In genomic region chr13:5704991-5705390, GRCm38 (mm10) we compare ENCODE assay signal across 23 mouse cellular contexts.
DNase-seq lines count a peak whose midpoint lies in the region; ATAC-seq and TF ChIP-seq lines count a peak whose summit lies in the region.
"Had no signal": no experiment of that assay in that cellular context is flagged by ENCODE, and none has a peak within 500 bp of the region (broad histone marks: within the 10 kb centered on the region; RNA-seq: fewer than 3 reads in every experiment).

No protein-coding gene starts in this region.

- no peaks in the 10 kb centered on the region for H3K27me3 ChIP-seq in CH12.LX (replicated peaks)
- no peaks in the 10 kb centered on the region for H3K27me3 ChIP-seq in splenic B cell, adult 2 months (ENCODE audit: control insufficient read depth, insufficient read depth, low read length, poor library complexity, severe bottlenecking)
- H3K27me3 ChIP-seq: embryonic facial prominence, embryonic 15.5 days; heart, embryonic 15.5 days; hindbrain, embryonic 13.5 days had no signal

- TF ChIP-seq RAD21 in CH12.LX (IDR thresholded peaks at IDR 0.05; ENCODE audit: low read depth, low read length) = no peak

- dilution Hi-C loops in CH12.LX (cut with MboI; ENCODE audit: extremely low pct_ligation_motif_present, extremely low pct_unique_long_range_greater_than_20kb, low sequenced_read_pairs) = no loop called here

- H3K4me2 ChIP-seq in CH12.LX (ENCODE audit: insufficient read depth, low read depth, poor library complexity, severe bottlenecking) = peak overlapping the region; percentile 56
- H3K4me2 ChIP-seq: embryonic facial prominence, embryonic 15.5 days; heart, embryonic 11.5 days; heart, embryonic 15.5 days; hindbrain, embryonic 13.5 days had no signal

- H3K36me3 ChIP-seq in CH12.LX (replicated peaks in 1 of 2; ENCODE audit: control insufficient read depth in 1 of 2, insufficient read depth in 1 of 2, low read length in 1 of 2) = no peaks in the 10 kb centered on the region
- no peaks in the 10 kb centered on the region for H3K36me3 ChIP-seq in splenic B cell, adult 2 months (ENCODE audit: control insufficient read depth, insufficient read depth, low read length, poor library complexity, severe bottlenecking)
- H3K36me3 ChIP-seq: embryonic facial prominence, embryonic 15.5 days; forebrain, embryonic 10.5 days; heart, embryonic 15.5 days; hindbrain, embryonic 13.5 days had no signal

- no peaks in the 10 kb centered on the region for H3K79me2 ChIP-seq in CH12.LX (replicated peaks; ENCODE audit: control insufficient read depth, extremely low read depth, insufficient read depth, poor library complexity, severe bottlenecking)

- peak; percentile 21; the same call in 1 of the 2 replicates for TF ChIP-seq EP300 in CH12.LX (IDR thresholded peaks at IDR 0.05; ENCODE audit: low read length)

- H3K9ac ChIP-seq in CH12.LX (ENCODE audit: insufficient read depth, low read depth) = peak overlapping the region; percentile 39; the same call in 1 of the 2 replicates
- H3K9ac ChIP-seq: embryonic facial prominence, embryonic 15.5 days; heart, embryonic 15.5 days; hindbrain, embryonic 13.5 days had no signal

- H3K9me3 ChIP-seq in CH12.LX (replicated peaks; ENCODE audit: low read length) = no peaks in the 10 kb centered on the region
- H3K9me3 ChIP-seq: embryonic facial prominence, embryonic 15.5 days; forebrain, embryonic 10.5 days; heart, embryonic 15.5 days; hindbrain, embryonic 13.5 days had no signal

- no peak for TF ChIP-seq POLR2A in CH12.LX (IDR thresholded peaks at IDR 0.05; ENCODE audit: low read depth, low read length)

- in situ Hi-C loops in CH12.LX (cut with MboI; ENCODE audit: low pct_ligation_motif_present, low pct_unique_long_range_greater_than_20kb, low sequenced_read_pairs) = no loop called here

- H3K4me3 ChIP-seq in CH12.LX (replicated peaks in 1 of 3; ENCODE audit: low read depth in 2 of 3, low read length in 2 of 3, poor library complexity in 1 of 3) = no peak overlapping the region
- H3K4me3 ChIP-seq: embryonic facial prominence, embryonic 15.5 days; erythroblast, embryonic 14.5 days; forebrain, embryonic 10.5 days; heart, adult 2 months; heart, embryonic 15.5 days; hindbrain, embryonic 13.5 days had no signal

- DNase-seq in 416B (ENCODE audit: low read depth) (peak; percentile 29), CH12.LX (ENCODE audit: extremely low read depth) (peak; percentile 19)
- peak; percentile 28 for DNase-seq in splenic B cell, adult 2 months (ENCODE audit: low read depth, low spot score)
- DNase-seq in testis, postnatal 10 days (ENCODE audit: low spot score) = no peak
- no peak for DNase-seq in gastrocnemius, adult 18-20 months (ENCODE audit: low spot score)
- no peak for DNase-seq in heart, adult 18-20 months
- DNase-seq: adrenal gland, postnatal 14 days; cerebellum, adult 18-20 months; cerebellum, postnatal 14 days; embryo, embryonic 11 days; gastrocnemius, postnatal 10 days; heart, adult 2 months; heart, postnatal 14 days had no signal

- TF ChIP-seq CTCF in CH12.LX (conservative IDR thresholded peaks at IDR 0.05 in 1 of 2, IDR thresholded peaks at IDR 0.05 in 1 of 2; ENCODE audit: low read depth in 2 of 2, low read length in 2 of 2) = no peak

- ATAC-seq in megakaryocyte, adult 5-6 weeks (ENCODE audit: poor library complexity, severe bottlenecking) = peak; percentile 40
- ATAC-seq: forebrain, embryonic 14.5 days; hindbrain, postnatal 0 days; intestine, embryonic 16.5 days had no signal

- no peak overlapping the region for H3K27ac ChIP-seq in CH12.LX (ENCODE audit: insufficient read depth, low read depth)
- H3K27ac ChIP-seq: embryonic facial prominence, embryonic 15.5 days; forebrain, embryonic 10.5 days; heart, adult 2 months; heart, embryonic 15.5 days; hindbrain, embryonic 13.5 days; hindbrain, postnatal 0 days had no signal

- peaks cover 2 to 14% of the 10 kb centered on the region in 2 experiments; a peak in 2 of 4 replicates for H3K4me1 ChIP-seq in CH12.LX (ENCODE audit: control insufficient read depth in 1 of 2, insufficient read depth in 2 of 2)
- H3K4me1 ChIP-seq: embryonic facial prominence, embryonic 15.5 days; forebrain, embryonic 10.5 days; heart, embryonic 15.5 days; hindbrain, embryonic 13.5 days had no signal

TF ChIP-seq in CH12.LX, 34 proteins besides CTCF, POLR2A, EP300 and RAD21:
- 0 out of 2 replicates have a peak, but pooled peaks have one; percentile 22 for TF ChIP-seq TBP (conservative IDR thresholded peaks at IDR 0.05; ENCODE audit: low read depth, low read length)
- no peak for TF ChIP-seq IRF4 (IDR thresholded peaks at IDR 0.05; ENCODE audit: low read depth, low read length)
- TF ChIP-seq NRF1 (IDR thresholded peaks at IDR 0.05; ENCODE audit: low read depth, low read length) = no peak
- no peak for TF ChIP-seq E2F4 (IDR thresholded peaks at IDR 0.05; ENCODE audit: insufficient replicate concordance, low read depth, low read length)

Comparison
In these comparisons a context has a peak if more than half of its experiments do, and no peak if none do; other contexts are left out.
1. DNase-seq: peak in 416B (single experiment), CH12.LX (single experiment) and splenic B cell, adult 2 months (single experiment); none in testis, postnatal 10 days (single experiment), gastrocnemius, adult 18-20 months (single experiment) and heart, adult 18-20 months (0 of 2).